Mouse (Mus musculus) large intestine, adult 2 months (tissue): ENCODE data around the gene Qsox2. TPM values are rescaled to one million over a fixed set of nuclear protein-coding genes. Genes with fewer than 3 reads are reported as not detected.

Experiments used
- DNase-seq: peaks from one replicate; pipeline ENCODE4 v3.0.0-alpha.2; 2012; ENCODE audit warnings: low read depth, low spot score
- WGBS: fragments of 180-500 bp; shearing (Covaris S2); methylation state at CpG from one replicate; pipeline ENCODE4 v1.1.7; 2018; 5-methylcytosine and 5-hydroxymethylcytosine counted together
- polyA plus RNA-seq: library from polyadenylated mRNA; depleted of rRNA; stranded (reverse); fragments of >200 nt; gene quantifications from 2 replicates; pipeline ENCODE4 v1.2.3, GENCODE M21; 2012; rRNA removed

Gene Qsox2
- 11.6 and 14.0 TPM in 2 replicates for polyA plus RNA-seq

GRCm38 (mm10) chr2:26237290-26237782 lies at the start of gene Qsox2:
Gene Qsox2 (minus strand): TSS chr2:26237525.
- peak; percentile 76 for DNase-seq

GRCm38 (mm10) chr2:26286391-26286790 lies 49.1 kb upstream of the Qsox2 start:
- 56% methylated on average over 7 of the region's 7 CpGs for WGBS

More at GRCm38 (mm10) chr2:26237290-26237782, at the start of gene Qsox2:
- 1% methylated on average over 36 of the region's 36 CpGs for WGBS

GRCm38 (mm10) chr2:26285804-26286203 lies 48.5 kb upstream of the Qsox2 start:
- no peak for DNase-seq
- 36% methylated on average over 7 of the region's 7 CpGs for WGBS

More at GRCm38 (mm10) chr2:26286391-26286790, 49.1 kb upstream of the Qsox2 start:
- DNase-seq: no peak

GRCm38 (mm10) chr2:26280594-26280993 lies 43.3 kb upstream of the Qsox2 start:
- DNase-seq: no peak
- WGBS: 76% methylated on average over 11 of the region's 11 CpGs

- 81% methylated on average over 3 of the region's 3 CpGs for WGBS
- no peak for DNase-seq
Observed at GRCm38 (mm10) chr2:26279712-26280111, 42.4 kb upstream of the Qsox2 start.

- DNase-seq: peak; percentile 45
- 14% methylated on average over 7 of the region's 7 CpGs for WGBS
Observed at GRCm38 (mm10) chr2:26273611-26274010, 36.3 kb upstream of the Qsox2 start.

GRCm38 (mm10) chr2:26268216-26268615 lies 30.9 kb upstream of the Qsox2 start:
- DNase-seq: no peak
- 72% methylated on average over 3 of the region's 3 CpGs for WGBS

- WGBS: 34% methylated on average over 10 of the region's 10 CpGs
- DNase-seq: no peak
Observed at GRCm38 (mm10) chr2:26266066-26266742, 28.9 kb upstream of the Qsox2 start.

GRCm38 (mm10) chr2:26265095-26265494 lies 27.8 kb upstream of the Qsox2 start:
- WGBS: 33% methylated on average over 2 of the region's 2 CpGs

GRCm38 (mm10) chr2:26264646-26265045 lies 27.3 kb upstream of the Qsox2 start:
- WGBS: 17% methylated on average over 4 of the region's 4 CpGs

More at GRCm38 (mm10) chr2:26265095-26265494, 27.8 kb upstream of the Qsox2 start:
- no peak for DNase-seq

GRCm38 (mm10) chr2:26257315-26258096 lies 20.2 kb upstream of the Qsox2 start:
- DNase-seq: no peak
- 56% methylated on average over 16 of the region's 16 CpGs for WGBS

More at GRCm38 (mm10) chr2:26264646-26265045, 27.3 kb upstream of the Qsox2 start:
- DNase-seq: peak; percentile 39

- no peak for DNase-seq
- WGBS: 77% methylated on average over 4 of the region's 4 CpGs
Observed at GRCm38 (mm10) chr2:26254816-26255215, 17.5 kb upstream of the Qsox2 start.

GRCm38 (mm10) chr2:26252514-26253206 lies 15.3 kb upstream of the Qsox2 start:
- DNase-seq: no peak
- 42% methylated on average over 8 of the region's 8 CpGs for WGBS

- 33% methylated on average over 3 of the region's 3 CpGs for WGBS
- DNase-seq: no peak
Observed at GRCm38 (mm10) chr2:26247531-26247930, 10.2 kb upstream of the Qsox2 start.

GRCm38 (mm10) chr2:26240841-26241240 lies 3.5 kb upstream of the Qsox2 start:
- no peak for DNase-seq
- WGBS: 53% methylated on average over 3 of the region's 3 CpGs

GRCm38 (mm10) chr2:26240330-26240729 lies 3.0 kb upstream of the Qsox2 start:
- 11% methylated on average over 9 of the region's 9 CpGs for WGBS
- no peak for DNase-seq

- under 1% methylated on average over 51 of the region's 51 CpGs for WGBS
Observed at GRCm38 (mm10) chr2:26236681-26237289, 540 bp downstream of the Qsox2 start.

GRCm38 (mm10) chr2:26234771-26235170 lies 2.6 kb downstream of the Qsox2 start:
- 30% methylated on average over 2 of the region's 2 CpGs for WGBS
- no peak for DNase-seq

More at GRCm38 (mm10) chr2:26236681-26237289, 540 bp downstream of the Qsox2 start:
- no peak for DNase-seq

GRCm38 (mm10) chr2:26234253-26234652 lies 3.1 kb downstream of the Qsox2 start:
- DNase-seq: no peak

More at GRCm38 (mm10) chr2:26234253-26234652, 3.1 kb downstream of the Qsox2 start:
- WGBS: 46% methylated on average over 5 of the region's 5 CpGs
